Mouse (Mus musculus): ENCODE data around the gene Cma1. TPM values are rescaled to one million over a fixed set of nuclear protein-coding genes. Genes with fewer than 3 reads are reported as not detected.
"Not testable (repeated sequence)": the region's sequence is repeated elsewhere in the genome, so short reads cannot be mapped to it uniquely, and the experiment has no call there.

Gene Cma1
- polyA plus RNA-seq (2012; rRNA removed) = 1.9 and 5.3 TPM in 2 replicates

GRCm38 (mm10) chr14:55944575-55944974 is at the start of gene Cma1:
Cma1 (minus strand) TSS chr14:55944675.
- DNase-seq (ENCODE audit: low read depth) = no peak
- no peak for TF ChIP-seq POLR2A (IDR thresholded peaks at IDR 0.05; ENCODE audit: borderline replicate concordance, extremely low read depth, insufficient read depth, insufficient read length, poor library complexity, severe bottlenecking)
- no peak for TF ChIP-seq CTCF (IDR thresholded peaks at IDR 0.05; ENCODE audit: borderline replicate concordance, extremely low read depth, insufficient read depth, insufficient read length)

GRCm38 (mm10) chr14:55987464-55987863 is 43.0 kb upstream of the Cma1 start:
- not testable (repeated sequence) for DNase-seq (ENCODE audit: low read depth)

DNA sequence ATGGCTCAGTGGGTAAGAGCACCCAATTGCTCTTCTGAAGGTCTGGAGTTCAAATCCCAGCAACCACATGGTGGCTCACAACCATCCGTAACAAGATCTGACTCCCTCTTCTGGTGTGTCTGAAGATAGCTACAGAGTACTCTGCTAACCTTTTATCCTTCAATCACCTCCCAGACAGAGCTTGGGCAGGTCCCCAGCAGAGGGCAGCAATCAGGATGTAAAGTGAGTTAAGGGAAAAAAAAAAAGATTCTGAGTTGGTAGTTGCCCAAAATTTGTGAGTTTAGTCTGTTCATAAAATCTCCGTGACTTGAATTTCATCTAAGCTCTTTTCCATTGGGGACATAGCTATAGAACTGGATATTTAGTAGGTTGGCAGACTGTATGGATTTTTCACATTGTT is 19.4 kb upstream of the Cma1 start:
- peak; percentile 29; the same call in 1 of the 2 replicates for TF ChIP-seq CTCF (IDR thresholded peaks at IDR 0.05; ENCODE audit: borderline replicate concordance, extremely low read depth, insufficient read depth, insufficient read length)
- peak; percentile 41 for DNase-seq (ENCODE audit: low read depth)

- peak; percentile 77 for DNase-seq (ENCODE audit: low read depth)
- TF ChIP-seq CTCF (IDR thresholded peaks at IDR 0.05; ENCODE audit: borderline replicate concordance, extremely low read depth, insufficient read depth, insufficient read length) (no peak), POLR2A (IDR thresholded peaks at IDR 0.05; ENCODE audit: borderline replicate concordance, extremely low read depth, insufficient read depth, insufficient read length, poor library complexity, severe bottlenecking) (no peak)
Observed at GRCm38 (mm10) chr14:55963263-55963662, 18.8 kb upstream of the Cma1 start.

DNA sequence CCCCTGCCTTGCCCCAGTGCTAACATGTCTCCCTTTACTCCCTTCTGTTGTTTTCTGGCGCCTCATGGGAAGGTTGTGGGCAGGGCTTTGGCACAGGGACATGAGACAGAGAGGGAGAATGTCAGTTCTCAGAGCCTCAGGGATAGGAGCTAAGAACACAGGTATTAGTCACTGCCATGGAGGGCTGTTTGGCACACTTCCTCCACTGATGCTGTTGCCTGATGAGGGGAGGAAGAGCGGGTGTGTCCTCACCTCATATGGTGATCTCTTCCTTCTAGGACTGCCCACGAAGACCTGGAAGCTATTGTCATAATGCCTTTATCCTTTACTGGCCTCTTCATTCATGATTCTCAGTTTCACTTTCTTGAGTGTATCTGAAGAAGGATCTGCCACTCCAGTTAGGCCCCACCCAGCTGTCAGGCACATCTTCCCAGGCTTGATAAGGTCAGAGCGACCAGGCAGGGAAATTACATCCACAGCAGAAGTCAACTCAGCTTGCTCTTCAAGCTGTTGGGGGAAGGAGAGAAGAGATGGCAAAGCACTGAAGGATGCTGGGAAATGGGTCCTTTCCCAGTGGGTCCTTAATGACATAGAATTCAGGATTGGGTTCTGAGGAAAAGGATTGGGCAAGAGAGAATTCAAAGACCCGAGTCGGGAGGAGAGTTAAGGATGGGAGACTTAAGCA is 6.0 kb upstream of the Cma1 start, which contains the start of gene Cma2:
TSS of gene Cma2 (plus strand) at position 635 of the 685 bp plus-strand sequence.
- TF ChIP-seq POLR2A (IDR thresholded peaks at IDR 0.05; ENCODE audit: borderline replicate concordance, extremely low read depth, insufficient read depth, insufficient read length, poor library complexity, severe bottlenecking) = no peak
- TF ChIP-seq CTCF (IDR thresholded peaks at IDR 0.05; ENCODE audit: borderline replicate concordance, extremely low read depth, insufficient read depth, insufficient read length) = no peak

GRCm38 (mm10) chr14:55946269-55946969 is 1.9 kb upstream of the Cma1 start:
- TF ChIP-seq POLR2A (IDR thresholded peaks at IDR 0.05; ENCODE audit: borderline replicate concordance, extremely low read depth, insufficient read depth, insufficient read length, poor library complexity, severe bottlenecking) = no peak
- no peak for TF ChIP-seq CTCF (IDR thresholded peaks at IDR 0.05; ENCODE audit: borderline replicate concordance, extremely low read depth, insufficient read depth, insufficient read length)
- DNase-seq (ENCODE audit: low read depth) = no peak

More for the DNA sequence above, 6.0 kb upstream of the Cma1 start, which contains the start of gene Cma2:
- no peak for DNase-seq (ENCODE audit: low read depth)

GRCm38 (mm10) chr14:55943601-55944000 is 874 bp downstream of the Cma1 start:
- DNase-seq (ENCODE audit: low read depth) = no peak
- no peak for TF ChIP-seq CTCF (IDR thresholded peaks at IDR 0.05; ENCODE audit: borderline replicate concordance, extremely low read depth, insufficient read depth, insufficient read length)
- no peak for TF ChIP-seq POLR2A (IDR thresholded peaks at IDR 0.05; ENCODE audit: borderline replicate concordance, extremely low read depth, insufficient read depth, insufficient read length, poor library complexity, severe bottlenecking)

DNA sequence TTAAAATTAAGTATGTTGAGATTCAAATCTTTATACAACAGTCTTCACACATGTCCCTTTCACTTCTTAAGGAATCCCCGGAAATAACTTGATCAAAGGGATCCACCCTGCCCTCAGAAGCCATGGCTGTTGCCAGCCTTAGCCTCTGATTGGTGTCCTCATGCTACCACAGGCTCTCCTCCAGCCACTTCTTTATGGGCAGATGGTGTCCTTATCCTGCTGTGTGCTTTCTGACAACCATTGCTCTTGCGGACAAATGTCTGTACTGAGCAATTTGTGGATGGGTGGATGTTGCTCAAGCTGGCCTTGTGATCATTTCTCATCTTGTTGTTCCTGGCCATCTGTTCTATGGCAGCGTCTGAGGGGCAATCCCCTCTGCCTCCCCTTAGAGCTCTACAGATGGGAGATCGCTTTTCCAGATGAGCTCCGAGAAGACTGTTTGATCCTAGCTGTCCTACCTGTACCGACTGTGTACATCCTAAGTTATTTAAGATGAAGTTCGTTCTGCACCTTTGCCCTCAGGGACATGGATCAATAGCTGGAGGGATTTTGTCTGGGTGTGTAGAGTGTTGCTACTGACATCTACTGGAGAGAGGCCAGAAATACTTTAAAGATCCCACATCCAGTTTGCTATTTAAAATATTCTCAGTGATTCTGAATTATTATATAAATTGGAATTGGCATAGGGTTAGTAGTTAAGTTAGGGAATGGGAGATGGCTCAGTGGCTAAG is 4.2 kb downstream of the Cma1 start:
- no peak for TF ChIP-seq POLR2A (IDR thresholded peaks at IDR 0.05; ENCODE audit: borderline replicate concordance, extremely low read depth, insufficient read depth, insufficient read length, poor library complexity, severe bottlenecking)
- TF ChIP-seq CTCF (IDR thresholded peaks at IDR 0.05; ENCODE audit: borderline replicate concordance, extremely low read depth, insufficient read depth, insufficient read length) = peak; percentile 28; the same call in 1 of the 2 replicates
- DNase-seq (ENCODE audit: low read depth) = peak; percentile 10

DNA sequence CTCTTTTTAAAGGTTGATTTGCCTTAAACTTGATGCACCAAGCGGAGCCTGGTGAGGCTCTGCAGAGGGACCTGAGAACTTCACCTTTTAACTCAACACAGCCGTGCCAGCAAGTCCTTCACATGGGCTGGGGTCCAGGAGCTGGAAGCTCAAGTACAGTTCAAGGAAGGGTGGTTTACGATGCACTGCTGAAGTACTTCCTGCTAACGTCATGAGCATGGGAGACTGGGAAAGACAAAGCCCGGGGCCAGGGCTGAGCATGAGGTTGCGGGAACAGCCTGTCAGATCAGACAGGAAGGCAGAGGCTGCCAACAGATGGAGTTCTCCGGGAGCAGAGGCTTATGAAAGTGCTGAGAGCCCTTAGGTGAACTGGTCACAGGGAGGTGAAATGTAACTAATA is 10.9 kb downstream of the Cma1 start:
- DNase-seq (ENCODE audit: low read depth) = peak; percentile 26
- TF ChIP-seq CTCF (IDR thresholded peaks at IDR 0.05; ENCODE audit: borderline replicate concordance, extremely low read depth, insufficient read depth, insufficient read length) = no peak
- no peak for TF ChIP-seq POLR2A (IDR thresholded peaks at IDR 0.05; ENCODE audit: borderline replicate concordance, extremely low read depth, insufficient read depth, insufficient read length, poor library complexity, severe bottlenecking)

DNA sequence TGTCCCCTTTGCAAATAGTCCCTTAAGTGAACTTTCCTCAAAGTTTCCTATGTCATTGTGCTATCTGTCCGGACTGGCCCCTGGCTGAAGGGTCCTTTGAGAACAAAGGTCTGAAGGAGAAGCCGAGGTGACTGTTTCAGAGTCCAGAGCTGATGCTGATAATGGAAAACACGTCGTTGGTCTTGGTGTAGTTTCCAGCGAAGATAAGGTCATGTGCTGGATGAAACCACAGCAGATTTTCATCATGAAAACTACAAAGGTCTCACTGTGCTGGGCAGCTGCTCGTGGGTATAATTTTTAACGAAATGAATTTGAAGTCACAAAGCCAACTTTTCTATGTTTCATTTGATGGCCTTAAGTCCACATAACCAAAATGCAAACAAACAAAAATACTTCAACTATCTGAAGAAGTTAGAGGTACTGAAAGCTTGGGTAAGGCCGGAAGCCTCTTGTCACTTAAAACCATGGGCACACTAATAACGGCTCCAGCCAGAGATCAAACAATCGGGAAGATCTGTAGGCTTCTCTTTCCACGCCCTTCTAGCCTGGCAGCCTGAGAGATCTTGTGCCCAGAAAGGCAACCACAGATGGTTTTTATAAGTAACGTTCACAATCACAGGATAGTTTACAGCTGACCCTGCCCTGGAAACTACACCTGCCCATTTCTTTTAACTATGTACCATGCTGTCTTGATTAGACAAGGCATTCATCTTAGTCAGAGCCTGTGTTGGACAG is 15.0 kb downstream of the Cma1 start:
- no peak for TF ChIP-seq POLR2A (IDR thresholded peaks at IDR 0.05; ENCODE audit: borderline replicate concordance, extremely low read depth, insufficient read depth, insufficient read length, poor library complexity, severe bottlenecking)
- TF ChIP-seq CTCF (IDR thresholded peaks at IDR 0.05; ENCODE audit: borderline replicate concordance, extremely low read depth, insufficient read depth, insufficient read length) = no peak

DNA sequence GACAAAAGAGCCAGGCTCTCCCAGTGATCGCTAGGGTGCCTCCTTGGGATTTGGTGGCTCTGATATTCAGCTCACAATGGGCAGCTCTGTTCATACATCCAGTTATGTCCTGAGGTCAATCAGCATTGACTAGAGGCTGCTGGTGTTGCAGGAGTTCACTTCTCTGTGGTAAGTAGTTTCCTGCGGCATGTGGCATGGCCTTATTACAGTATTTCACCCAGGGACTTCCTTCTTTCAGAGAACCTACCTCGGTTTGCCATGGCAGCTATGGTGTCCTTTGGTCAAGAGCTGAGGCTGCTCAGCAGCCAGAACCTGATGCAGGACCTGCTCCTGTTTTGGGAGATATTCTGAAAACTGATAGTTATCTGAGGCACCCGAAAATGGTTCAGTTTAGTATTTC is 17.6 kb downstream of the Cma1 start:
- no peak for DNase-seq (ENCODE audit: low read depth)
- no peak for TF ChIP-seq CTCF (IDR thresholded peaks at IDR 0.05; ENCODE audit: borderline replicate concordance, extremely low read depth, insufficient read depth, insufficient read length)
- no peak for TF ChIP-seq POLR2A (IDR thresholded peaks at IDR 0.05; ENCODE audit: borderline replicate concordance, extremely low read depth, insufficient read depth, insufficient read length, poor library complexity, severe bottlenecking)

More for the DNA sequence above, 15.0 kb downstream of the Cma1 start:
- no peak for DNase-seq (ENCODE audit: low read depth)

Measured in brain, embryonic 14.5 days (tissue).